Mouse (Mus musculus): ENCODE measurements around the gene Insl3. TPM values are rescaled to one million over a fixed set of nuclear protein-coding genes. Genes with fewer than 3 reads are reported as not detected.
"Not testable (repeated sequence)": the region's sequence is repeated elsewhere in the genome, so short reads cannot be mapped to it uniquely, and the experiment has no call there.

Gene Insl3
- polyA plus RNA-seq, 1 experiment from 2014 or later = 0.58 TPM

DNA sequence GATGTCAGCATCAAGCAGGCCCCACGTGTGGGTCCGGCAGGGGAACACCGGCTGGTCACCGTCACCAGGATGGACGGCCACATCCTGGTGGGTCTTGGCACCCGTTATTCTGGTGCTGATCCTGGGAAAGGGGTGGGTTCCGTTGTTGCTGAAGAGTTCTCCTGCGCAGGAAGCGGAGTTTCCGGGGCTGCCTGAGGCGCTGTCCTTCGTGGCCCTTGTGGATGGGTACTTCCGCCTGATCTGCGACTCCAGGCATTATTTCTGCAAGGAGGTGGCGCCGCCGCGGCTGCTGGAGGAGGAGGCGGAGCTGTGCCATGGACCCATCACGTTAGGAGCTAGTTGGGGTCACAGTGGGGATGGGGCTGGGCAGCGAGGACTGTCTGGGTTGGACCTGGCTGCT is 8.5 kb upstream of the Insl3 start:
- no peak for DNase-seq (ENCODE audit: low spot score)
- no peaks in the 10 kb centered on the region for H3K9me3 ChIP-seq
- no peaks in the 10 kb centered on the region for H3K36me3 ChIP-seq
- 4% methylated on average over 21 of the region's 21 CpGs for WGBS
- peaks cover 100% of the 10 kb centered on the region for H3K27me3 ChIP-seq (ENCODE audit: insufficient read depth, poor library complexity, severe bottlenecking)
- H3K4me3 ChIP-seq = peak overlapping the region; percentile 29
- peaks cover 37% of the 10 kb centered on the region for H3K4me1 ChIP-seq (replicated peaks)
- H3K27ac ChIP-seq = no peak overlapping the region

DNA sequence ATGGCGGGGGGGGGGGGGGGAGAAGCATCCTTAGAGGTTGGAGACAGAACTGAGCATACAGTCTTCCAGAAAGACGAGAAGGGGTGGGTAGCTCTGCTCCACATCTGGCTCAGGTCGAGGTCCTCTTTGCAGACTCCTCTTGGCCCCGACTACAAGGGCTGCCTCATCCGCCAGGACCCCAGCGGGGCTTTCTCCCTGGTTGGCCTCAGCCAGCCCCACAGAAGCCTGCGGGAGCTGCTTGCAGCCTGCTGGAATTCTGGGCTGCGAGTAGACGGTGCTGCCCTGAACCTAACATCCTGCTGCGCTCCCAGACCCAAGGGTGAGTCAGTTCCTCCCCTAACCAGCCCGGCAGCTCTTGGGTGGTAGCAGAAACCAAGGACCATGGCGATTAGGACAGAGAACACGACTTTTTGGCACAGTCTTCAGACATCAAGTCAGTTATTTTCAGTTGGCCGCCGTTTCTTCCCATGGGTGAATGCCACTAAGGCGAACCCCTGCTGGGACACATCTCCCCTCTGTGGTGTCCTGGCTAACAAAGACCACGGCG is 7.6 kb upstream of the Insl3 start:
- Histone ChIP-seq H3K27ac (no peak overlapping the region), H3K36me3 (no peaks in the 10 kb centered on the region), H3K27me3 (ENCODE audit: insufficient read depth, poor library complexity, severe bottlenecking) (peaks cover 100% of the 10 kb centered on the region), H3K4me3 (no peak overlapping the region), H3K4me1 (replicated peaks) (peaks cover 38% of the 10 kb centered on the region), H3K9me3 (no peaks in the 10 kb centered on the region)
- no peak for DNase-seq (ENCODE audit: low spot score)
- 3% methylated on average over 18 of the region's 18 CpGs for WGBS

DNA sequence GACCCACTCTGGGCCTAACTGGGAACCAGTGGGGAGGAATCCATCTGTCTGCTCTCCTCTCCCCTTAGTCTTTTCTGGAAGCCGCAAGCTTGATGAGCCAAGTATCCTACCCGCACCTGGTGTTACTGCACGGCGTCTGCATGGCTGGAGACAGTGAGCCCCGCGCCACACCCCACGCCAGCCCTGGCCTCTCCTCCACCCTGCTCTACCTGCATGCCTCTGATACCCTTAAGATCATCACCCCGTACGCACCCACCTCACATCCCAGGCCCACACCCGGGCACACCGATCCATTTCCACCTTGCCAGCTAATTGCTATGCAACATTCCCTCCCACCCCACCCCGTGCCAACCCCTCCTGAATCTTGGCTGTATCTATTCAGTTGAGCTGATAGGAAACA is 6.2 kb upstream of the Insl3 start:
- H3K27me3 ChIP-seq (ENCODE audit: insufficient read depth, poor library complexity, severe bottlenecking) = peaks cover 100% of the 10 kb centered on the region
- no peaks in the 10 kb centered on the region for H3K36me3 ChIP-seq
- WGBS = 63% methylated on average over 12 of the region's 12 CpGs
- H3K4me3 ChIP-seq = no peak overlapping the region
- no peaks in the 10 kb centered on the region for H3K9me3 ChIP-seq
- H3K27ac ChIP-seq = no peak overlapping the region
- DNase-seq (ENCODE audit: low spot score) = no peak
- peaks cover 51% of the 10 kb centered on the region for H3K4me1 ChIP-seq (replicated peaks)

DNA sequence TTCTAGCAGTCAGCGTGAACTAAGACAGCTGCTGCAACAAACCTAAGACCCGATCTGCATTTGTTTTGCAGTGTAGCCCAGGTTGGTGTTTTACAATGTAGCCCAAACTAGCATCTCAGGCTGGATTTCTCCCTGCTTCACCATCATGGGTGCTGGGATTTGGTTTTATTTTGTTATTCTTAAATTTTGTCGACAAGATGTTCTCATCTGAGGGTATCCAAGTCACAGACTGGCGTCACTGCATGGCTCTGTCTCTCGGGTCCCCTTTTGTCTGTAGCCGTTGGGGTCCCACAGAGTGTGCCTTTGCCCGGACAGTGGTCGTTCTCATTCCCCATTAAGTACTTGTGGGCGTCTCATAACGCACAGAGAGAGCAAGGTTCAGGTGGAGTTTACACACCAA is 4.3 kb upstream of the Insl3 start:
- 13% methylated on average over 10 of the region's 10 CpGs for WGBS
- H3K36me3 ChIP-seq = no peaks in the 10 kb centered on the region
- H3K4me1 ChIP-seq (replicated peaks) = peaks cover 50% of the 10 kb centered on the region
- H3K4me3 ChIP-seq = no peak overlapping the region
- H3K27me3 ChIP-seq (ENCODE audit: insufficient read depth, poor library complexity, severe bottlenecking) = peaks cover 100% of the 10 kb centered on the region
- H3K27ac ChIP-seq = no peak overlapping the region
- no peak for DNase-seq (ENCODE audit: low spot score)
- no peaks in the 10 kb centered on the region for H3K9me3 ChIP-seq

DNA sequence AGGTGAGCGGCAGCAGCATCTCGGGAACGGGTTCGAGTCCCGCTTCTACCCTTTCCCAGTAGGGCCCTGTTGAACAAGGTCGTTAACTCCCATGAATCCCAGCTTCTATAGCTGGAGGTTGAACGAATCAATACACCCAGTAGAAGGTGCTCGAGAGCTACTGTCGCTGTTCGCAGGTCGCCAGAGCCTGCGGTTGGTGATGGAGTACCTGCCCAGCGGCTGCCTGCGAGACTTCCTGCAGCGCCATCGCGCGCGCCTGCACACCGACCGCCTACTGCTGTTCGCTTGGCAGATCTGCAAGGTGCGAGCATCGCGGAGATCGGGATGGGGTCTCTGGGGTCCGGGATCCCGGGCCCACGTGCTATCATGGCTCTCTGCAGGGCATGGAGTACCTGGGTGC is 3.4 kb upstream of the Insl3 start:
- Histone ChIP-seq H3K27me3 (ENCODE audit: insufficient read depth, poor library complexity, severe bottlenecking) (peaks cover 100% of the 10 kb centered on the region), H3K4me1 (replicated peaks) (peaks cover 41% of the 10 kb centered on the region), H3K4me3 (peak overlapping the region; percentile 39), H3K9me3 (no peaks in the 10 kb centered on the region), H3K27ac (no peak overlapping the region), H3K36me3 (no peaks in the 10 kb centered on the region)
- WGBS = 1% methylated on average over 29 of the region's 29 CpGs
- DNase-seq (ENCODE audit: low spot score) = no peak

DNA sequence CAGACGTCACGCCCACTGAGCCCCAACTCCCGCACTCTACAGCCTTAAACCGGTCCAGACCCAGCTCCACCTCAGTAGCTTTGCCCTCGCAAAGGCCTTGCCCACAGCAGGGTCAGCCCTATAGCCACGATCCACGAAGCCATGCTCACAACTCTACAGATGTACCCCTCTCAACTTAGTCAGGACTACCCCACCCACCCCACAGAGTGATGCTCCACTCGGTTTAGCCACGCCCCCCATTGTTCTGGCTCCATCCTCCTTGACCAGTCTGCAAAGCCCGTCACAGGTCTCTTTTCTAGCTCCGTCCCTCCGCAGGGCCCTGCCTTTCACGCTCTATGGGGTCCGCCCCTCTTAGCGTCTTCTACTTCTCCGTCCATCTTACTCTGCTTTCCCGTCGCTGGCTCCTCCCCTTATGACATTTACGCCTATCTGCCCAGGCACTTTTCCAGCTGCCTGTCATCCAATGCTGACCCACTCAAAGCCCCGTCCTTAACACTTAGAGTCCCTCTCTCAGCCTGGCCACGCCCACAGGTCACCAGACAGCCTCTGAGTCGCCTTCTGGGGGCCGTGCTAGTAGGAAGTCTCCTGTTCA is 2.8 kb upstream of the Insl3 start:
- Histone ChIP-seq H3K36me3 (no peaks in the 10 kb centered on the region), H3K4me1 (replicated peaks) (peaks cover 38% of the 10 kb centered on the region), H3K9me3 (no peaks in the 10 kb centered on the region), H3K27me3 (ENCODE audit: insufficient read depth, poor library complexity, severe bottlenecking) (peaks cover 100% of the 10 kb centered on the region), H3K4me3 (peak overlapping the region; percentile 39), H3K27ac (no peak overlapping the region)
- WGBS = under 1% methylated on average over 23 of the region's 23 CpGs
- DNase-seq (ENCODE audit: low spot score) = no peak

DNA sequence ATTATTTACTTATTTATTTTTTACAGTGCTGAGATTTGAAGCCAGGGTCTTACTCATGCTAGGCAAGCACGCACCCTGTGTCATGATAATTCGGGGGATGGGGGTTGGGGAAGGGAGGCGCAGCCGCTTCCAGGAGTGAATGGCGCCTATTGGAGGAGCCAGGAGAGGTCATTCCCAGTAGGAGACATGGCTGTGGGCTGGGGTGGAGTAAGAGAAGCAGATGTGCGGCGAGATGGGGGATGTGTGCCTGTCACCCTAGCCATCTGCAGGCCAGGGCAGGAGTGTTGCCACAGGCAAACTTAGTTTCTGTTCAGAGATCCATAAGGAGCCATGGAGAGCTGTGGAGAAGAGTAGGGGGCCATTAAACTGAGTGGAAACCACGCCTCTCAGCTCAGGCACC is 1.4 kb upstream of the Insl3 start:
- Histone ChIP-seq H3K4me3 (no peak overlapping the region), H3K4me1 (replicated peaks) (peaks cover 35% of the 10 kb centered on the region), H3K27me3 (ENCODE audit: insufficient read depth, poor library complexity, severe bottlenecking) (peaks cover 100% of the 10 kb centered on the region), H3K36me3 (no peaks in the 10 kb centered on the region), H3K9me3 (no peaks in the 10 kb centered on the region), H3K27ac (no peak overlapping the region)
- DNase-seq (ENCODE audit: low spot score) = no peak
- WGBS = 2% methylated on average over 8 of the region's 8 CpGs

DNA sequence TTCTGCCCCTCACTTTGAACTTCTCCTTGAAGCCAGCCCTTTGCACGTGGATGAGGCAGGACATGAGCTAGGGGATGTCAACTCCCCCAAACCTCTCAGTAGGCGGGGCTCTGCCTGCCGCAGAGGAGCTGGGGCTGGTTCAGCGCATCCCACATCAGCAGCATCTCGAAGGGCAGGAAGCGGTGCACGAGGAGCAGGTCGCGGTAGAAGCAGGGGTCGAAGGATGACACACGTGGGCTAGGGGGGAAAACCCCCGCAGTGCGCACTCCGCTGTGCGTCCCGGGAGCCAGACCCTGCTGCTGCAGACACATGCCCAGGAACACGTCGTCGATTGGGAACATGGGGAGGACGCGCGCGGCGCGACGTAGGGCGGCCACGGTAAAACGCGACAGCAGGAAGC is 3.5 kb downstream of the Insl3 start:
- H3K27ac ChIP-seq = no peak overlapping the region
- H3K4me1 ChIP-seq (replicated peaks) = peaks cover 25% of the 10 kb centered on the region
- H3K36me3 ChIP-seq = no peaks in the 10 kb centered on the region
- peak overlapping the region; percentile 20; the same call in 1 of the 2 replicates for H3K4me3 ChIP-seq
- no peaks in the 10 kb centered on the region; the same call in 1 of the 2 replicates for H3K9me3 ChIP-seq
- peaks cover 96% of the 10 kb centered on the region for H3K27me3 ChIP-seq (ENCODE audit: insufficient read depth, poor library complexity, severe bottlenecking)
- no peak for DNase-seq (ENCODE audit: low spot score)
- 4% methylated on average over 30 of the region's 30 CpGs for WGBS

DNA sequence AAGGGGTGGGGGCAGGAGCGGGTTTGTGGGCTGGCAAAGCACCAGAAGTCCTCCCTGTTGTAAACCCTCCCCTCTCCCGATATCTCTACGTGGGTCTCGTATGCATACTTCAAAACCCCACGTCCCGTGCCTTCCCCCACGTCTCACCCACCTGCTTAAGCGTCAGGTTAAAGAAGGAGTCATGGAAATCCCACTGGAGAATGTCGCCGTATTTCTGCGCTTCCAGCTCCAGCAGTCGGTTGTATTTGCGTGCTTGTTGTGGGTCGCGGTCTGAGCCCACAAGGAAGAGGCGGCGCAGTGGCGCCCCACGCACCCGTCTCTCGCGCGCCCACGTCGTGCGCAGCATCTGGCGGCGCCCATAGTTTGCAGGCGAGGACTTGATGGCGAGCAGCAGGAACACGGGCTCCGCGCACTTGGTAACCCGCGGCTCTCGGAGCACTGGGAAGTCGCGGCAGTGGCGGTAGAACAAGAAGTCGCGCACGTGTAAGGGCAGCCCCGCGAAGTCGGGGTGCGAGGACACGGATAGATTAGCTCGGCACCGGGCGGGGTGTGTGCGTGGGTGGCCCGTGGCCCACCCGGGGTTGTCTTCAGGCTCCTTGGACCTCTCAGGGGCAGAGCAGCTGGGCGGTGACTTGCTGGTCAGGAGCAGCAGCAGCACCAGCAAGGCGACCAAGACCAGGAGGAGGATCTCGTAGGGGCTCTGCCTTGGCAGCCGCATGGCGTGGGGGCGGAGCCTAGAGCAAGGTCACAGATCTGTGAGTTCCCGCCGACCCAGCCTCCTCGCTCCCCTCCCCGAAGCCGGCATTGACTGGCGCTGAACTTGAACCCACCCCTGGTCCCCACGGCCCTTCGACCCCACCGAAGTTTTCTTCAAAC is 4.4 kb downstream of the Insl3 start:
- peaks cover 18% of the 10 kb centered on the region for H3K4me1 ChIP-seq (replicated peaks)
- whole genome bisulfite sequencing = 10% methylated on average over 68 of the region's 68 CpGs
- peaks cover 96% of the 10 kb centered on the region for H3K27me3 ChIP-seq (ENCODE audit: insufficient read depth, poor library complexity, severe bottlenecking)
- no peaks in the 10 kb centered on the region; the same call in 1 of the 2 replicates for H3K9me3 ChIP-seq
- peak overlapping the region; percentile 14; the same call in 1 of the 2 replicates for H3K4me3 ChIP-seq
- H3K36me3 ChIP-seq = no peaks in the 10 kb centered on the region
- DNase-seq (ENCODE audit: low spot score) = no peak
- H3K27ac ChIP-seq = no peak overlapping the region

DNA sequence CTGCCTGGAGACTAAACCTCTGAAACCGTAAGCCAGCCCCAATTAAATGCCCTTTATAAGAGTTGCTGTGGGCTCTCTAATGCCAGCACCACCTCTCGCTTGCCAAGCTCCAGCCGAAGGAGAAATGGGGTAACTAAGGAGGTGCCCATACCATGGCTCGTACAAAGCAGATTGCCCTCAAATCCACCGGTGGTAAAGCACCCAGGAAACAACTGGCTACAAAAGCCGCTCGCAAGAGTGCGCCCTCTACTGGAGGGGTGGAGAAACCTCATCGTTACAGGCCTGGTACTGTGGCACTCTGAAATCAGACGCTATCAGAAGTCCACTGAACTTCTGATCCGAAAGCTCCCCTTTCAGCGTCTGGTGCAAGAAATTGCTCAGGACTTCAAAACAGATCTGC is 6.4 kb downstream of the Insl3 start:
- H3K27ac ChIP-seq; H3K36me3 ChIP-seq; DNase-seq (ENCODE audit: low spot score); H3K4me3 ChIP-seq; H3K9me3 ChIP-seq: not testable (repeated sequence)
- Histone ChIP-seq H3K4me1 (replicated peaks) (peaks cover 22% of the 10 kb centered on the region), H3K27me3 (ENCODE audit: insufficient read depth, poor library complexity, severe bottlenecking) (peaks cover 96% of the 10 kb centered on the region)
- 65% methylated on average over 12 of the region's 12 CpGs for WGBS

DNA sequence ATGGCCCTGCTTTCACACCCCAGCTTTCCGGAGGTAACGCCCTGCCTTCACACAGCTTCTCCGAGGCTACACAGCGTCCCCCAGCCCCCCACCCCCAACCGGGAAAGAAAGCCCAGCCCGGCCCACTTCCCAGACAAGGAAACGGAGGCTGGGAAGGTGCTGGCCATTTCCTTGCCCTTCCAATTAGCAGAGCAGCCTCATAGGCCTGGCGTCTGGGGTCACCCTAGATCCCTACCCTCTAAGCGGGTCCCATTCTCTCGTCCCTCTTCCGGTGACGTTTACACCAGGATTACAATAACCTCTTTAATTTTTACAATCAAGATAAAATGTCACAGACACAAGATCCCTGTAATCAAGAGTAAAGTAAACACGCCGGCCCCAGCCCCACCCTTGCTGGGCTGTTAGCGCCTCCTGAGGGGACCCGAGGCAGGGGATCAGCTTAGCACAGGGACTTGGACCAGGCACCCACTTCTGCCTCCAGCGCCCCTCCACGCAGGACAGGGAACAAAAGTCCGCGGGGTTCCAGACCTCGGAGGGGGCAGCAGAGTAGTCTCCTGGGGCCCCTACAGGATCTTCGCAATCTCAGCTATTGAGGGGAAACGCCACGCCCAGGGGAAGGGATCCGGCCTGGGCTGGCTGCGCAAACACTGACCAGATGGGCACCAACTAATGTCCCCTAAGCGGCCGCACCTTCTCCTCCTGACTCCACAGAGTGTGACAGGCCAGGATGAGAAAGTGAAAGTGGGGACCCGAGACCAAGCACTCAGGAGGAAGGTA is 11.7 kb downstream of the Insl3 start:
- Histone ChIP-seq H3K9me3 (0 out of 2 replicates have a peak, but pooled peaks cover 2% of the 10 kb centered on the region), H3K4me3 (peak overlapping the region; percentile 22), H3K27me3 (ENCODE audit: insufficient read depth, poor library complexity, severe bottlenecking) (peaks cover 93% of the 10 kb centered on the region), H3K36me3 (no peaks in the 10 kb centered on the region), H3K4me1 (replicated peaks) (peaks cover 20% of the 10 kb centered on the region), H3K27ac (no peak overlapping the region)
- WGBS = 10% methylated on average over 29 of the region's 29 CpGs
- no peak for DNase-seq (ENCODE audit: low spot score)

DNA sequence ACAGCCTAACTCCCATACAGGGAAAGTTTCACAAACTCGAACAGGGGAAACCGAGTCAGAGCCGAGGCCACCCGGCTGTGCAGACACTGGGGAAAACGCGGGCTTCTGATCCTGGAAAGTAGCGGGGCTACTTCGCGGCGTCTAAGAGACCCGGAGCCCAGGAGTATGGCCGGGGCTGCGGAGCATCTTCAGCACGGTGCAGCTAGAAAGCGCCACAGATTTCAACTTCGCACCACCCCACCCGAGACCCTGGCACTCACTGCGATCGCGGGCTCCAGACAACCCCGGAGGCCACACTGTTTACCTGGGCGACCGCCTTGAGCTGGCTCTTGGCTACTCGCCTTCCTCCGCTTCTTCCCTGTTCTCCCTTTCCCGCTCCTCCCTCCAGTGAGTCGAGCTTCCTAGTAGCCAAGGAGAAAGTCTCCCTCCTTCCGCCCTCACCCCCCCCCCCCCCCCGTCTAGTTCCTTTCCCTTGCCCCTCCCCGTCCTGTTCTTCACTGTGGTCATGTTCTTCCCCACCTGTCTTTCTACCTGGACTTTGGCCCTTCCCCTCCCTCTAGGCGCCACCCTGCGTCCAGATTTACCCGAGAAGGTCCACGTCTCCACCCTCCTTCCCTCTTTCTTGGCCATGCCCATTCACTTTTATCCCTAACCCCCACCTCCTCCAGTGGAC is 12.5 kb downstream of the Insl3 start, which contains the start of gene B3gnt3:
Gene B3gnt3, minus strand, starts transcription at position 376 of the 673 bp plus-strand sequence.
- H3K4me3 ChIP-seq = peak within 1 kb of the TSS; percentile 22

More for the DNA sequence above, 12.5 kb downstream of the Insl3 start, which contains the start of gene B3gnt3:
- 0 out of 2 replicates have a peak, but pooled peaks cover 2% of the 10 kb centered on the region for H3K9me3 ChIP-seq
- H3K4me1 ChIP-seq (replicated peaks) = peaks cover 20% of the 10 kb centered on the region
- WGBS = 23% methylated on average over 32 of the region's 34 CpGs
- DNase-seq (ENCODE audit: low spot score) = no peak
- H3K27me3 ChIP-seq (ENCODE audit: insufficient read depth, poor library complexity, severe bottlenecking) = peaks cover 93% of the 10 kb centered on the region
- H3K27ac ChIP-seq = no peak within 1 kb of the TSS
- no peaks in the 10 kb centered on the region for H3K36me3 ChIP-seq
